Mouse (Mus musculus) urinary bladder, postnatal 0 days (tissue): ENCODE results near the gene A030014E15Rik. TPM values are rescaled to one million over a fixed set of nuclear protein-coding genes. Genes with fewer than 3 reads are reported as not detected.

Source experiments
- polyA plus RNA-seq: library from polyadenylated mRNA; unstranded; fragments of >200 nt; fragmentation: Nextera tagmentation; extraction: Ambion mirVana; gene quantifications from 2 replicates; pipeline ENCODE4 v1.2.1, GENCODE M21; 2015

A030014E15Rik gene
- polyA plus RNA-seq, result not detected in 2 replicates

DNA sequence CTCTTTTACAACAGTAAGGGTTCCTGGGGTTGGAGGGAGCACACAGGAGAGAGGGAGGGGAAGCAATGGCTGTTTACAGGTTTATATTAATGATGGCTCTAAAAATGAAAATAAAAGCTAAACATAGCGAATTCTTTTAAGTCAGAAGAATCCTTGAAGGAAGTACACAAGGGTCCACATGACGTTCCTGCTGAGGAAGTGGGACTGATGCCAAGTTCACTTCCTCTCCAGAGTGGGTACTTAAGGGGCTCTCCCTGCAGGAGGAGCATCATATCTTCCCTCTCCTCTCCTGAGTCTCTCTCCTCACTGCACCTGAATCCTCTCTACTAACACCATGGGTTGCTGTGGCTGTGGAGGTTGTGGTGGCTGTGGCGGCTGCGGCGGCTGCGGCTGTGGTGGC is at the start of gene A030014E15Rik:
Gene A030014E15Rik, plus strand, starts transcription at position 268 of the 400 bp plus-strand sequence.

DNA sequence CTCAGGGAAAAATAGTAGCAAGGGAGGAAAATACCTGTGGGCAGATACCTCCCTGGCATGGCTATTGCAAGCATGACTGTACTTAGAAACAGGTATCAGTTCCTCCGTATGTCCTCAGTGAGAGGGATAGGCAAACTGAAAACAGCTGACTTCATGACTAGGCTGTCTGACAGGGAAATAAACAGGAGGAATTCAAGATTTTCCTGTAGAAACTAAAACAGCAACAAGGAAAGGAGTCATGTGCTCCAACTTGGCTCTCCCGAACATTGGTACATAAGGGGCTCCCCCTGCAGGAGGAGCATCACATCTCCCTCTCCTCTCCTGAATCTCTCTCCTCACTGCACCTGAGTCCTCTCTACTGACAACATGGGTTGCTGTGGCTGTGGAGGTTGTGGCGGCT is 11.7 kb upstream of the A030014E15Rik start, which contains the start of gene A030005L19Rik:
Gene A030005L19Rik, plus strand, starts transcription at position 301 of the 400 bp plus-strand sequence.

DNA sequence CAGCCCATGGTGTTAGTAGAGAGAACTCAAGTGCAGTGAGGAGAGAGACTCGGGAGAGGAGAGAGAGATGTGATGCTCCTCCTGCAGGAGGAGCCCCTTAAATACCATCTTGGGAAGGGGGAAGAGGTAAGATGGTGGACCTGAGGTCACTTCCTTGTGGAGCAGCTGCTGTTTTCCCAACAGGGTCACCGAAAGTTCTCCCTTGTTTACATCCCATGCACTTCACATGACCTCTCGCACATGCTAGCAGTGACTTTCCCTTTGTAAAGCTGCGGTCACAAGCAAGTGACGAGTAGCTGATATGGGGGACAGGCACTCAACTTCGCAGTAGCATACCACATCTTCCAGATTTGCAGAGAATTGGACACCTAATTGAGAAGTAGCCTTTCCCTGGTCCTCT is 6.6 kb downstream of the A030014E15Rik start, which contains the start of gene Gm6217:
Gene Gm6217, minus strand, starts transcription at position 74 of the 400 bp plus-strand sequence.

GRCm38 (mm10) chr1:82943295-82943694 is 18.6 kb downstream of the A030014E15Rik start, which contains the start of gene A030003K21Rik:
Gene A030003K21Rik, minus strand, starts transcription at chr1:82943388.

DNA sequence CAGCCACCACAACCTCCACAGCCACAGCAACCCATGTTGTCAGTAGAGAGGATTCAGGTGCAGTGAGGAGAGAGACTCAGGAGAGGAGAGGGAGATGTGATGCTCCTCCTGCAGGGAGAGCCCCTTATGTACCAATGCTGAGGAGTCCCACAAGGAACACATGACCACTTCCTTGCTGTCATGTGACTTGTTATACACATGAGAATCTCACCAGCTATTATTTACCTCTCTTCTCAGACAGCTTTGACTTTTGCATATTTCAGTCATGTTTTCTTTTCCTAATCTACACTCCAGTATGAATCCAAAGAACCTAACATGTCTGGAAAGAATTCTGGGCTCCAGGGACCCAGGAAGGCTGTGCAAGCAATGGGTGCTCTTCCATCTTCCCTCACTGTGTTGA is 31.2 kb downstream of the A030014E15Rik start, which contains the start of gene Gm7544:
Gene Gm7544, minus strand, starts transcription at position 101 of the 400 bp plus-strand sequence.

GRCm38 (mm10) chr1:82959870-82960385 is 35.2 kb downstream of the A030014E15Rik start, which contains the start of gene Gm47955:
Gene Gm47955, plus strand, starts transcription at chr1:82960286.

Other genes starting within 250 kb of the A030014E15Rik start
- gene Mff, start 200.0 kb upstream of the A030014E15Rik start, polyA plus RNA-seq, result 182 and 194 TPM in 2 replicates
- 0.22 TPM in 1 of 2 replicates, not detected in the other for gene Tm4sf20, start 156.5 kb upstream of the A030014E15Rik start, polyA plus RNA-seq
- gene Gm47791, start 153.7 kb upstream of the A030014E15Rik start, polyA plus RNA-seq, result not detected in 2 replicates
- 22.7 and 31.2 TPM in 2 replicates for gene Agfg1, start 85.4 kb upstream of the A030014E15Rik start, polyA plus RNA-seq
- not detected in 2 replicates for gene A030005L19Rik, start 11.6 kb upstream of the A030014E15Rik start, polyA plus RNA-seq
- not detected in 2 replicates for gene Gm6217, start 6.5 kb downstream of the A030014E15Rik start, polyA plus RNA-seq
- not detected in 2 replicates for gene A030003K21Rik, start 18.5 kb downstream of the A030014E15Rik start, polyA plus RNA-seq
- not detected in 2 replicates for gene Gm7544, start 31.1 kb downstream of the A030014E15Rik start, polyA plus RNA-seq
- not detected in 2 replicates for gene Gm47955, start 35.4 kb downstream of the A030014E15Rik start, polyA plus RNA-seq
- gene Gm47959, start 75.6 kb downstream of the A030014E15Rik start, polyA plus RNA-seq, result not detected in 2 replicates
- 0.61 and 0.86 TPM in 2 replicates for gene Slc19a3, start 113.5 kb downstream of the A030014E15Rik start, polyA plus RNA-seq
- not detected in 2 replicates for gene Krtap28-10, start 117.6 kb downstream of the A030014E15Rik start, polyA plus RNA-seq
- not detected in 2 replicates for gene Gm47969, start 120.0 kb downstream of the A030014E15Rik start, polyA plus RNA-seq
- not detected in 2 replicates for gene A030005K14Rik, start 134.5 kb downstream of the A030014E15Rik start, polyA plus RNA-seq
- gene Krtap28-13, start 136.0 kb downstream of the A030014E15Rik start, polyA plus RNA-seq, result not detected in 2 replicates
- not detected in 2 replicates for gene Ccl20, start 191.8 kb downstream of the A030014E15Rik start, polyA plus RNA-seq
- gene Daw1, start 234.8 kb downstream of the A030014E15Rik start, polyA plus RNA-seq, result 0.17 TPM in 1 of 2 replicates, not detected in the other